Mouse (Mus musculus) liver, adult (tissue): ENCODE data around the gene Smim11.

Experiments used
- GATA4 ChIP-seq: IDR thresholded peaks from 2 replicates; pipeline ENCODE4 v1.6.1; 2014; ENCODE audit warnings: mild to moderate bottlenecking, low read length; ENCODE audit not compliant: insufficient replicate concordance

Gene Smim11

GRCm38 (mm10) chr16:92300649-92301411 is at the start of gene Smim11:
TSS of gene Smim11 (plus strand) at chr16:92301286.
- TF ChIP-seq GATA4, result peak; percentile 98

GRCm38 (mm10) chr16:92254316-92254715 is 46.8 kb upstream of the Smim11 start:
- TF ChIP-seq GATA4, result no peak

GRCm38 (mm10) chr16:92267861-92268260 is 33.2 kb upstream of the Smim11 start:
- TF ChIP-seq GATA4, result no peak

GRCm38 (mm10) chr16:92274516-92274915 is 26.6 kb upstream of the Smim11 start:
- no peak for TF ChIP-seq GATA4

GRCm38 (mm10) chr16:92275526-92275925 is 25.6 kb upstream of the Smim11 start:
- TF ChIP-seq GATA4, result no peak

- TF ChIP-seq GATA4, result no peak
Observed at GRCm38 (mm10) chr16:92282671-92283070, 18.4 kb upstream of the Smim11 start.

- no peak for TF ChIP-seq GATA4
Observed at GRCm38 (mm10) chr16:92285068-92285467, 16.0 kb upstream of the Smim11 start.

GRCm38 (mm10) chr16:92286609-92287008 is 14.5 kb upstream of the Smim11 start:
- no peak for TF ChIP-seq GATA4

- no peak for TF ChIP-seq GATA4
Observed at GRCm38 (mm10) chr16:92288778-92289177, 12.3 kb upstream of the Smim11 start.

GRCm38 (mm10) chr16:92290045-92290444 is 11.0 kb upstream of the Smim11 start:
- TF ChIP-seq GATA4, result no peak

- TF ChIP-seq GATA4, result no peak
Observed at GRCm38 (mm10) chr16:92292101-92292500, 9.0 kb upstream of the Smim11 start, which contains the start of gene Kcne2. TSS of gene Kcne2 (plus strand) at chr16:92292389.

- no peak for TF ChIP-seq GATA4
Observed at GRCm38 (mm10) chr16:92294267-92294970, 6.7 kb upstream of the Smim11 start.

- TF ChIP-seq GATA4, result no peak
Observed at GRCm38 (mm10) chr16:92295328-92295727, 5.8 kb upstream of the Smim11 start.

- TF ChIP-seq GATA4, result no peak
Observed at GRCm38 (mm10) chr16:92301412-92301806, 323 bp downstream of the Smim11 start.

GRCm38 (mm10) chr16:92301989-92302388 is 903 bp downstream of the Smim11 start:
- TF ChIP-seq GATA4, result no peak

GRCm38 (mm10) chr16:92302506-92302905 is 1.4 kb downstream of the Smim11 start:
- no peak for TF ChIP-seq GATA4
